Mouse (Mus musculus): ENCODE results near the gene Camta1.

DNA sequence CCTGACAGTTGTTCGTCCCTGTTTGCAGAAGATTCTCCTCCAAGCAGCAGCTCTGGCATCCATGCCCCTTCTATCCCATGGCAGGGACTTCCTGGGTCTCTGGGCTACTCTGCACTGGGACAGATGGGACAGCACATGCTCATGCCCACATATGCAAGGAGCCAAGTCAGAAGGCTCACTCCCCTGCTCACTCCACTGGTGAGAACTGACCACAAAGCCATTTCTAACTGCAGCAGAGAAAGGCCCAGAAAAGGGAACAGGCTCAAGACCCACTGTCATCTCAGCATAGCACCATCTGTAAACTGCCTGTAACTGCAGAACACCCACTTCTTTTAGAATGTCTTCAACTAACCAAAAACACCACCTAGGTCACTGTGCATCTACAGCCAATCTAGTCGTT is 23.2 kb downstream of the Camta1 start:
- TF ChIP-seq GATA1 (IDR thresholded peaks at IDR 0.05; ENCODE audit: low read length) (no peak), TAL1 (IDR thresholded peaks at IDR 0.05; ENCODE audit: low read length) (no peak)
